Mouse (Mus musculus) hematopoietic stem cell, adult 5-6 weeks (primary cell): ENCODE data around the gene Ankrd23. TPM values are rescaled to one million over a fixed set of nuclear protein-coding genes. Genes with fewer than 3 reads are reported as not detected.

Experiments
- ATAC-seq, 2 experiments: fragments of 125-278 bp in 1 of 2; replicated peaks in 1 of 2; 2 replicates each; pipeline ENCODE4 v1.8.0; 2016 to 2017; ENCODE audit warnings: inconsistent platforms in 2 of 2, mild to moderate bottlenecking in 2 of 2, moderate number of reproducible peaks in 2 of 2, low read depth in 1 of 2, moderate TSS enrichment in 1 of 2; ENCODE audit not compliant: low FRiP score in 2 of 2, poor library complexity in 2 of 2, severe bottlenecking in 2 of 2, insufficient read depth in 1 of 2, low TSS enrichment in 1 of 2
- total RNA-seq: library from RNA; stranded (forward); fragments of 172-1452, 232-1000 nt; gene quantifications from 2 replicates; pipeline ENCODE4 v1.2.3, GENCODE M21; 2017

Ankrd23 gene
- total RNA-seq, 1 experiment from 2014 or later, result 8.9 TPM

- peak in 1 of 2 experiments; percentile 20; a peak in 2 of 4 replicates for ATAC-seq
Measured at GRCm38 (mm10) chr1:36508238-36508637, 28.4 kb downstream of the Ankrd23 start.

- peak; percentile 65 to 83; a peak in 3 of 4 replicates for ATAC-seq
Measured at GRCm38 (mm10) chr1:36501261-36501660, 35.4 kb downstream of the Ankrd23 start.

- no peak for ATAC-seq
Measured at GRCm38 (mm10) chr1:36497312-36497711, 39.4 kb downstream of the Ankrd23 start.

GRCm38 (mm10) chr1:36496719-36497118 lies 40.0 kb downstream of the Ankrd23 start:
- ATAC-seq, result no peak

- no peak for ATAC-seq
Measured at GRCm38 (mm10) chr1:36493299-36493698, 43.4 kb downstream of the Ankrd23 start.

GRCm38 (mm10) chr1:36492416-36493139 lies 44.1 kb downstream of the Ankrd23 start:
- peak in 1 of 2 experiments; percentile 32; a peak in 1 of 4 replicates for ATAC-seq

- no peak for ATAC-seq
Measured at GRCm38 (mm10) chr1:36489661-36490060, 47.0 kb downstream of the Ankrd23 start.

- no peak for ATAC-seq
Measured at GRCm38 (mm10) chr1:36487111-36487510, 49.6 kb downstream of the Ankrd23 start.

- ATAC-seq, result no peak
Measured at GRCm38 (mm10) chr1:36485080-36485479, 51.6 kb downstream of the Ankrd23 start.

- no peak for ATAC-seq
Measured at GRCm38 (mm10) chr1:36483825-36484224, 52.9 kb downstream of the Ankrd23 start.

Other genes with a start within 250 kb of the Ankrd23 start
- 33.3 and 38.5 TPM in 2 replicates for gene Arid5a, start 229.2 kb downstream of the Ankrd23 start, total RNA-seq
- gene Kansl3, start 167.7 kb downstream of the Ankrd23 start, total RNA-seq, result 47.4 and 47.8 TPM in 2 replicates
- not detected in 2 replicates for gene Fer1l5, start 164.6 kb downstream of the Ankrd23 start, total RNA-seq
- gene Lman2l, start 91.6 kb downstream of the Ankrd23 start, total RNA-seq, result 5.6 and 7.1 TPM in 2 replicates
- 8.7 and 9.6 TPM in 2 replicates for gene Cnnm4, start 65.3 kb downstream of the Ankrd23 start, total RNA-seq
- 9.4 and 14.3 TPM in 2 replicates for gene Cnnm3, start 25.0 kb downstream of the Ankrd23 start, total RNA-seq
- 2.7 and 4.4 TPM in 2 replicates for gene Gm42417, start 2.5 kb upstream of the Ankrd23 start, total RNA-seq
- gene Ankrd39, start 10.6 kb upstream of the Ankrd23 start, total RNA-seq, result 4.7 and 9.0 TPM in 2 replicates
- gene Sema4c, start 21.5 kb upstream of the Ankrd23 start, total RNA-seq, result 1.9 and 3.7 TPM in 2 replicates
- not detected in 2 replicates for gene Fam178b, start 146.3 kb upstream of the Ankrd23 start, total RNA-seq
- 317 and 437 TPM in 2 replicates for gene Cox5b, start 154.6 kb upstream of the Ankrd23 start, total RNA-seq
- not detected in 2 replicates for gene 4933424G06Rik, start 173.3 kb upstream of the Ankrd23 start, total RNA-seq
- gene Actr1b, start 177.5 kb upstream of the Ankrd23 start, total RNA-seq, result 45.0 and 61.4 TPM in 2 replicates
- 0.40 and 0.94 TPM in 2 replicates for gene Zap70, start 224.9 kb upstream of the Ankrd23 start, total RNA-seq